Mouse (Mus musculus): ENCODE data around the gene Tgfb3. TPM values are rescaled to one million over a fixed set of nuclear protein-coding genes. Genes with fewer than 3 reads are reported as not detected.

The Tgfb3 gene
- polyA plus RNA-seq, 1 experiment from 2014 or later = 33.4 TPM

GRCm38 (mm10) chr12:86102686-86103085 lies 23.8 kb upstream of the Tgfb3 start:
- no peak overlapping the region for H3K9ac ChIP-seq (replicated peaks)
- H3K27ac ChIP-seq = peak overlapping the region; percentile 64; the same call in 1 of the 2 replicates
- 75% methylated on average over 8 of the region's 8 CpGs for WGBS
- H3K9me3 ChIP-seq = no peaks in the 10 kb centered on the region
- peaks cover 20% of the 10 kb centered on the region for H3K4me1 ChIP-seq (replicated peaks)
- no peaks in the 10 kb centered on the region for H3K36me3 ChIP-seq
- no peak overlapping the region for H3K4me3 ChIP-seq (replicated peaks)
- H3K4me2 ChIP-seq = no peak overlapping the region
- no peaks in the 10 kb centered on the region for H3K27me3 ChIP-seq
- no peak for ATAC-seq (ENCODE audit: insufficient number of reproducible peaks, insufficient read depth, low FRiP score, low TSS enrichment, low read depth)

GRCm38 (mm10) chr12:86100711-86101110 lies 21.9 kb upstream of the Tgfb3 start:
- Histone ChIP-seq H3K27me3 (no peaks in the 10 kb centered on the region), H3K9ac (replicated peaks) (no peak overlapping the region), H3K9me3 (no peaks in the 10 kb centered on the region), H3K4me1 (replicated peaks) (peaks cover 20% of the 10 kb centered on the region), H3K4me3 (replicated peaks) (no peak overlapping the region), H3K36me3 (peaks cover 3% of the 10 kb centered on the region; the same call in 1 of the 2 replicates), H3K4me2 (no peak overlapping the region), H3K27ac (no peak overlapping the region)
- 0 out of 2 replicates have a peak, but pooled peaks have one; percentile 18 for ATAC-seq (ENCODE audit: insufficient number of reproducible peaks, insufficient read depth, low FRiP score, low TSS enrichment, low read depth)
- 71% methylated on average over 3 of the region's 3 CpGs for WGBS

- ATAC-seq (ENCODE audit: insufficient number of reproducible peaks, insufficient read depth, low FRiP score, low TSS enrichment, low read depth) = no peak
Observed at GRCm38 (mm10) chr12:86097781-86098180, 18.9 kb upstream of the Tgfb3 start.

GRCm38 (mm10) chr12:86095806-86096205 lies 17.0 kb upstream of the Tgfb3 start:
- peaks cover 7% of the 10 kb centered on the region; the same call in 1 of the 2 replicates for H3K36me3 ChIP-seq
- H3K27ac ChIP-seq = no peak overlapping the region
- H3K4me1 ChIP-seq (replicated peaks) = peaks cover 16% of the 10 kb centered on the region
- 91% methylated on average over 4 of the region's 4 CpGs for WGBS
- ATAC-seq (ENCODE audit: insufficient number of reproducible peaks, insufficient read depth, low FRiP score, low TSS enrichment, low read depth) = no peak
- no peaks in the 10 kb centered on the region for H3K27me3 ChIP-seq
- H3K9me3 ChIP-seq = no peaks in the 10 kb centered on the region
- H3K9ac ChIP-seq (replicated peaks) = no peak overlapping the region
- no peak overlapping the region for H3K4me2 ChIP-seq
- H3K4me3 ChIP-seq (replicated peaks) = no peak overlapping the region

More at GRCm38 (mm10) chr12:86097781-86098180, 18.9 kb upstream of the Tgfb3 start:
- H3K27me3 ChIP-seq = no peaks in the 10 kb centered on the region
- H3K4me1 ChIP-seq (replicated peaks) = peaks cover 14% of the 10 kb centered on the region
- H3K9ac ChIP-seq (replicated peaks) = no peak overlapping the region
- no peak overlapping the region for H3K4me3 ChIP-seq (replicated peaks)
- H3K27ac ChIP-seq = no peak overlapping the region
- H3K36me3 ChIP-seq = peaks cover 3% of the 10 kb centered on the region; the same call in 1 of the 2 replicates
- 89% methylated on average over 11 of the region's 11 CpGs for WGBS
- no peak overlapping the region for H3K4me2 ChIP-seq
- no peaks in the 10 kb centered on the region for H3K9me3 ChIP-seq

- Histone ChIP-seq H3K27me3 (no peaks in the 10 kb centered on the region), H3K4me2 (no peak overlapping the region), H3K9me3 (no peaks in the 10 kb centered on the region), H3K4me3 (replicated peaks) (no peak overlapping the region), H3K27ac (no peak overlapping the region), H3K4me1 (replicated peaks) (peaks cover 13% of the 10 kb centered on the region), H3K36me3 (peaks cover 17% of the 10 kb centered on the region; the same call in 1 of the 2 replicates), H3K9ac (replicated peaks) (no peak overlapping the region)
- WGBS = 91% methylated on average over 4 of the region's 4 CpGs
- no peak for ATAC-seq (ENCODE audit: insufficient number of reproducible peaks, insufficient read depth, low FRiP score, low TSS enrichment, low read depth)
Observed at GRCm38 (mm10) chr12:86094075-86094474, 15.2 kb upstream of the Tgfb3 start.

GRCm38 (mm10) chr12:86091601-86092132 lies 12.8 kb upstream of the Tgfb3 start:
- Histone ChIP-seq H3K9ac (replicated peaks) (no peak overlapping the region), H3K4me2 (peak overlapping the region; percentile 5; the same call in 1 of the 2 replicates), H3K9me3 (no peaks in the 10 kb centered on the region), H3K27me3 (no peaks in the 10 kb centered on the region), H3K4me3 (replicated peaks) (no peak overlapping the region), H3K27ac (no peak overlapping the region), H3K36me3 (peaks cover 20% of the 10 kb centered on the region; the same call in 1 of the 2 replicates), H3K4me1 (replicated peaks) (peaks cover 13% of the 10 kb centered on the region)
- ATAC-seq (ENCODE audit: insufficient number of reproducible peaks, insufficient read depth, low FRiP score, low TSS enrichment, low read depth) = no peak
- WGBS = 35% methylated on average over 18 of the region's 18 CpGs

GRCm38 (mm10) chr12:86090764-86091163 lies 11.9 kb upstream of the Tgfb3 start:
- H3K9ac ChIP-seq (replicated peaks) = no peak overlapping the region
- peaks cover 13% of the 10 kb centered on the region for H3K4me1 ChIP-seq (replicated peaks)
- H3K4me3 ChIP-seq (replicated peaks) = no peak overlapping the region
- no peaks in the 10 kb centered on the region for H3K27me3 ChIP-seq
- no peak overlapping the region for H3K4me2 ChIP-seq
- H3K27ac ChIP-seq = no peak overlapping the region
- WGBS = 71% methylated on average over 4 of the region's 4 CpGs
- H3K9me3 ChIP-seq = no peaks in the 10 kb centered on the region
- peaks cover 25% of the 10 kb centered on the region; the same call in 1 of the 2 replicates for H3K36me3 ChIP-seq
- no peak for ATAC-seq (ENCODE audit: insufficient number of reproducible peaks, insufficient read depth, low FRiP score, low TSS enrichment, low read depth)

- H3K4me3 ChIP-seq (replicated peaks) = no peak overlapping the region
- no peak overlapping the region for H3K4me2 ChIP-seq
- ATAC-seq (ENCODE audit: insufficient number of reproducible peaks, insufficient read depth, low FRiP score, low TSS enrichment, low read depth) = no peak
- peaks cover 17% of the 10 kb centered on the region for H3K4me1 ChIP-seq (replicated peaks)
- WGBS = 71% methylated on average over 7 of the region's 7 CpGs
- no peaks in the 10 kb centered on the region for H3K27me3 ChIP-seq
- no peak overlapping the region for H3K27ac ChIP-seq
- H3K9ac ChIP-seq (replicated peaks) = no peak overlapping the region
- peaks cover 30% of the 10 kb centered on the region; the same call in 1 of the 2 replicates for H3K36me3 ChIP-seq
- H3K9me3 ChIP-seq = no peaks in the 10 kb centered on the region
Observed at GRCm38 (mm10) chr12:86088042-86088441, 9.2 kb upstream of the Tgfb3 start.

- peaks cover 27% of the 10 kb centered on the region; the same call in 1 of the 2 replicates for H3K36me3 ChIP-seq
- 75% methylated on average over 8 of the region's 8 CpGs for WGBS
- H3K27ac ChIP-seq = no peak overlapping the region
- H3K4me1 ChIP-seq (replicated peaks) = peaks cover 16% of the 10 kb centered on the region
- H3K4me3 ChIP-seq (replicated peaks) = no peak overlapping the region
- no peaks in the 10 kb centered on the region for H3K27me3 ChIP-seq
- no peak for ATAC-seq (ENCODE audit: insufficient number of reproducible peaks, insufficient read depth, low FRiP score, low TSS enrichment, low read depth)
- no peak overlapping the region for H3K4me2 ChIP-seq
- H3K9me3 ChIP-seq = no peaks in the 10 kb centered on the region
- no peak overlapping the region for H3K9ac ChIP-seq (replicated peaks)
Observed at GRCm38 (mm10) chr12:86086550-86086949, 7.7 kb upstream of the Tgfb3 start.

GRCm38 (mm10) chr12:86085873-86086272 lies 7.0 kb upstream of the Tgfb3 start:
- WGBS = 81% methylated on average over 7 of the region's 7 CpGs
- no peak for ATAC-seq (ENCODE audit: insufficient number of reproducible peaks, insufficient read depth, low FRiP score, low TSS enrichment, low read depth)
- Histone ChIP-seq H3K4me3 (replicated peaks) (no peak overlapping the region), H3K4me2 (no peak overlapping the region), H3K9me3 (no peaks in the 10 kb centered on the region), H3K36me3 (peaks cover 27% of the 10 kb centered on the region; the same call in 1 of the 2 replicates), H3K27ac (no peak overlapping the region), H3K27me3 (no peaks in the 10 kb centered on the region), H3K9ac (replicated peaks) (no peak overlapping the region), H3K4me1 (replicated peaks) (peaks cover 10% of the 10 kb centered on the region)

GRCm38 (mm10) chr12:86082481-86083012 lies 3.7 kb upstream of the Tgfb3 start, which contains the start of gene Ift43:
Ift43 (plus strand) TSS chr12:86082541.
- Histone ChIP-seq H3K9me3 (no peaks in the 10 kb centered on the region), H3K27me3 (no peaks in the 10 kb centered on the region), H3K4me3 (replicated peaks) (peak within 1 kb of the TSS; percentile 70), H3K27ac (peak within 1 kb of the TSS; percentile 53), H3K9ac (replicated peaks) (peak within 1 kb of the TSS; percentile 64), H3K36me3 (peaks cover 10% of the 10 kb centered on the region; the same call in 1 of the 2 replicates), H3K4me1 (replicated peaks) (peaks cover 15% of the 10 kb centered on the region), H3K4me2 (peak within 1 kb of the TSS; percentile 73)
- ATAC-seq (ENCODE audit: insufficient number of reproducible peaks, insufficient read depth, low FRiP score, low TSS enrichment, low read depth) = no peak
- under 1% methylated on average over 35 of the region's 35 CpGs for WGBS
